Mouse (Mus musculus) testis, adult 2 months (tissue): ENCODE data around the gene Cd40.

ENCODE experiments used
- CTCF ChIP-seq: fragments of 200-500 bp; IDR thresholded peaks from 2 replicates; pipeline ENCODE4 v1.5.1; 2012; ENCODE audit warnings: low read depth, mild to moderate bottlenecking, inconsistent platforms, low read length, moderate library complexity; ENCODE audit not compliant: control insufficient read depth, insufficient read depth, insufficient replicate concordance
- POLR2A ChIP-seq: fragments of 200-500 bp; IDR thresholded peaks from 2 replicates; pipeline ENCODE4 v1.6.1; 2012; ENCODE audit warnings: low read depth, mild to moderate bottlenecking, inconsistent platforms, low read length, moderate library complexity; ENCODE audit not compliant: control insufficient read depth

- TF ChIP-seq CTCF (no peak), POLR2A (no peak)
Observed at GRCm38 (mm10) chr2:165006813-165007212, 48.6 kb upstream of the Cd40 start.
